Mouse (Mus musculus) liver, postnatal 0 days (tissue): ENCODE data around the gene Med12l.

Source experiments
- CTCF ChIP-seq: sonication (generic); IDR thresholded peaks from 2 replicates; pipeline ENCODE4 v1.5.1; 2016; ENCODE audit warnings: antibody characterized with exemption, low read depth
- EP300 ChIP-seq: IDR thresholded peaks from 2 replicates; pipeline ENCODE4 v1.6.1; 2016; ENCODE audit warnings: antibody characterized with exemption, low read depth, mild to moderate bottlenecking

DNA sequence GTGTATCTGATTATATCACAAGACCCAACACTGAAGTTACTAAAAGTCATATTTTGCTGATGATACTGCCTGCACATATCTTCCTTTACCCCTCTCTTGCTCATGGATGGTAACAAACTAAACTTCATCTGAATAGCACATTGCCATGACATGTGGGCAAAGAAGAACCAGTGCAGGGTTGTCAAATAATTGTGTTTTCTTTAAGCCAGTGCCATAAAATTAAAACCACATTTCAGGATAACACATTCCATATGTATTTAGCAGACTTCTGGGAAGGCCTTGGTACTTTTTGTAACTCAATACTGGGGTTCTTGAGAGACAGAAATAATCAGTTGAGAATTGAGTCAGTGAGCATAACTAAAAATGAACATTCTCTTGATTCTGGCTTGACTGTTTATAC, 354.5 kb downstream of the Med12l start:
- TF ChIP-seq CTCF (no peak), EP300 (no peak)
